Mouse (Mus musculus): ENCODE data around the gene St6gal2. TPM values are rescaled to one million over a fixed set of nuclear protein-coding genes. Genes with fewer than 3 reads are reported as not detected.

St6gal2 gene
- total RNA-seq, 1 experiment from 2014 or later, result not detected

Other genes starting within 250 kb of the St6gal2 start
- gene Vmn2r118, start 179.8 kb downstream of the St6gal2 start, total RNA-seq (2017), result not detected in 2 replicates

Measured in neutrophil, adult 5-6 weeks (primary cell).